Mouse (Mus musculus): ENCODE data around the gene Taz.

GRCm38 (mm10) chrX:74277916-74278315, 3.8 kb upstream of the Taz start:
- TF ChIP-seq CTCF (conservative IDR thresholded peaks at IDR 0.05; ENCODE audit: insufficient read depth, insufficient read length, low read depth, low read length) = no peak
- TF ChIP-seq POLR2A (IDR thresholded peaks at IDR 0.05; ENCODE audit: low read depth, low read length) = no peak
